Mouse (Mus musculus) kidney, postnatal 10 days (tissue): ENCODE measurements around the gene Tspan13.

Experiments
- DNase-seq: peaks from one replicate; pipeline ENCODE4 v3.0.0; 2021; ENCODE audit warnings: mixed read lengths

Tspan13 gene

GRCm38 (mm10) chr12:36042348-36042778, at the start of gene Tspan13:
Gene Tspan13, minus strand, starts transcription at chr12:36042500.
- DNase-seq: peak; percentile 92

GRCm38 (mm10) chr12:36091964-36092363, 49.7 kb upstream of the Tspan13 start:
- DNase-seq: no peak

GRCm38 (mm10) chr12:36089221-36089620, 46.9 kb upstream of the Tspan13 start:
- DNase-seq: peak; percentile 17

- DNase-seq: no peak
Observed at GRCm38 (mm10) chr12:36088804-36089203, 46.5 kb upstream of the Tspan13 start.

- no peak for DNase-seq
Observed at GRCm38 (mm10) chr12:36085380-36085779, 43.1 kb upstream of the Tspan13 start.

- no peak for DNase-seq
Observed at GRCm38 (mm10) chr12:36078101-36078899, 36.0 kb upstream of the Tspan13 start.

- no peak for DNase-seq
Observed at GRCm38 (mm10) chr12:36072860-36073259, 30.6 kb upstream of the Tspan13 start.

- DNase-seq: no peak
Observed at GRCm38 (mm10) chr12:36070231-36070630, 27.9 kb upstream of the Tspan13 start.

GRCm38 (mm10) chr12:36067538-36067937, 25.2 kb upstream of the Tspan13 start:
- no peak for DNase-seq

- DNase-seq: no peak
Observed at GRCm38 (mm10) chr12:36065911-36066310, 23.6 kb upstream of the Tspan13 start.

- DNase-seq: no peak
Observed at GRCm38 (mm10) chr12:36057699-36058098, 15.4 kb upstream of the Tspan13 start.

- no peak for DNase-seq
Observed at GRCm38 (mm10) chr12:36050276-36050675, 8.0 kb upstream of the Tspan13 start.

GRCm38 (mm10) chr12:36047593-36047992, 5.3 kb upstream of the Tspan13 start:
- DNase-seq: no peak

- no peak for DNase-seq
Observed at GRCm38 (mm10) chr12:36046196-36046595, 3.9 kb upstream of the Tspan13 start.

GRCm38 (mm10) chr12:36044691-36045090, 2.4 kb upstream of the Tspan13 start:
- DNase-seq: no peak

- peak; percentile 66 for DNase-seq
Observed at GRCm38 (mm10) chr12:36041703-36042347, 475 bp downstream of the Tspan13 start.

GRCm38 (mm10) chr12:36041281-36041589, 1.1 kb downstream of the Tspan13 start:
- DNase-seq: no peak

- DNase-seq: no peak
Observed at GRCm38 (mm10) chr12:36040571-36041280, 1.6 kb downstream of the Tspan13 start.

GRCm38 (mm10) chr12:36039541-36040084, 2.7 kb downstream of the Tspan13 start:
- no peak for DNase-seq

- DNase-seq: no peak
Observed at GRCm38 (mm10) chr12:36036776-36037175, 5.5 kb downstream of the Tspan13 start.

GRCm38 (mm10) chr12:36036121-36036520, 6.2 kb downstream of the Tspan13 start:
- DNase-seq: no peak

GRCm38 (mm10) chr12:36035501-36035900, 6.8 kb downstream of the Tspan13 start:
- DNase-seq: no peak

- DNase-seq: no peak
Observed at GRCm38 (mm10) chr12:36032419-36032818, 9.9 kb downstream of the Tspan13 start.
